Mouse (Mus musculus): Measurements from ENCODE around the gene Vmp1.
A peak's percentile ranks its signal among the peaks of the same experiment; 100 is the strongest.

The Vmp1 gene

DNA sequence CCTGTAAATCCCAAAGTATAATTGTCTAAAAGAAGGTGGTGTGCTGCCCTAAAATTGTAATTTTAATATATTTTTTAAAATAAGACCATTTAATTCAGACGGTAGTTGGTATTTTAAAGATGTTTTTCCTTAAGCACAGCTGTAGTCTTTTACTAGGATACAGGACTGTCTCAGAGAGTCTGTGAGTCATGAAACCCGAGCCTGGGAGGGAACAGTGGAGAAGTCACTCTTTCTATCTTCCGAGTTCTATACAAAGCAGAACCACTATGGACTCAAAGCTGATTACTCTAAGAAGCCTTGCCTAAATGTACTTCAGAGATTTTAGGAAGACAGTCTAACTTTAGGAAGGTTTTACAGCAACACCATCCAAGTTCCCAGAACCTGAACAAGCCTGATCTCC, 81.5 kb downstream of the Vmp1 start:
- DNase-seq (ENCODE audit: low spot score in 2 of 2) = no peak

DNA sequence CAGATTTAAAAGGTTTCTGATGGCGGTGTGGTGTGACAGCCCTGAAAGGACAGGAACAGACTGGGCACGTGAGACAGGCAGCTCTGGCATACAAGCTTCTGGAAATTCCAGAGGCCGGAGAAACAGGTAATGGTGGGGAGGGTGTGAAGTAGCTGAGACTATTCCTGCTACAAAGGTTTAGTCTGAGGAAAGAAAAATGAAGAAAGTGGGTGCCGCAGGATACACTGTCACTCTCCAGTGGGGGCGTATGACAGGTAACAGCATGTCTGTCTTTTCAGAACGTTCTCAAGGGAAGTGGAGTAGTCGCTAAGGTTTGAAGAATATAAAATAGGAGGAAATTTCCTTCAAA, 83.5 kb downstream of the Vmp1 start:
- DNase-seq (ENCODE audit: low spot score in 2 of 2) = no peak

DNA sequence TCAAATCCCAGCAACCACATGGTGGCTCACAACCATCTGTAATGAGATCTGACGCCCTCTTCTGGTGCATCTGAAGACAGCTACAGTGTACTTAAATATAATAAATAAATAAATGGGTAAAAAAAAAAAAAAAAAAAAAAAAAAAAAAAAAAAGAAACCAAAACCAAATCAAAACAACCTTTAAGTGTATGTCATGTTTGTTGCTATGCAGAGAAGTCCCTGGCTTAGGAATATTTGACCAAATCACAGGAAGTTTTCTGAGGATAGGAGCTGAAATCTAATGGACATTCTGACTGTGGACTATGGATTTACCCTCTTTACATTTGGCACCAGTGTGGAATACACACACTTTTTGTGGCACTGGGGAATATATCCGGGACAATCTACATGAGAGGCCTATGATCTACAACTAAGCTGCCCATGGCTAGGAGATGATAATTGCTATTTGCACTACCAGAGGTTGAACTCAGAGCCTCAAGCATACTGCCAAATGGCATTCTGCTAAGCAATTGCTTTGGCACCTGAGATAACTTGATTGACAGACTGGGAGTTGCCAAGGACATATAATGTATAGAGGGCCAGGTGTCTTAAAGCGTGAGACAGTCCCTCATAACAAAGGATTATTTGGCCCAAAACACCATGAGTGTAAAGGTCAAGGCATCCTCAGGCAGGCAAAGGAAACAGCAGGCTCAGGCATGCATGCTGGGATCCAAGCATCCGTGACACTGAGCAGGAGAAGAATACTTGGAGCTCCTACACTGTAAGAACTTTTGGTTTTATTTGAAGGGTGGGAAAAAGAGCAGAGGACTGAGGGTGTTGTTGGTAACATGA, 84.0 kb downstream of the Vmp1 start:
- no peak for DNase-seq (ENCODE audit: low spot score in 2 of 2)

DNA sequence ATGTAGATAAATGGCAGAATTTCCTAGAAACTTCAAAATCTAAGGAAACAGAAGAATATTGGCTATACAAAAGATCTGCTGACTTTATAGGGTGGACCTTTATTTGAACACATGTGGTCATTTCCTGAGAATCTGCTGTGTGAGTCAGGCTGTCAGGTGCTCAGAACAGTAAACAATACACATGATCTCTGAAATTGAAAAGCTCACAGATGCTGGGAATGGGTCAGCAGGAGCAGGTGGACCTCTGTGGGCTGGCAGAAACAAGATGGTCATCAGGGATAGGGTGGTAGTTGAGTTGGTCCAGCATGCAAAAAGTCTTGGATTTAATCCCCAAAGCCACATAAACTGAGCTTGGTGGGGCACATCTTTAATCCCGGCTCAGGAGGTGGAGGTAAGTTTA, 85.1 kb downstream of the Vmp1 start:
- DNase-seq (ENCODE audit: low spot score in 2 of 2) = no peak

DNA sequence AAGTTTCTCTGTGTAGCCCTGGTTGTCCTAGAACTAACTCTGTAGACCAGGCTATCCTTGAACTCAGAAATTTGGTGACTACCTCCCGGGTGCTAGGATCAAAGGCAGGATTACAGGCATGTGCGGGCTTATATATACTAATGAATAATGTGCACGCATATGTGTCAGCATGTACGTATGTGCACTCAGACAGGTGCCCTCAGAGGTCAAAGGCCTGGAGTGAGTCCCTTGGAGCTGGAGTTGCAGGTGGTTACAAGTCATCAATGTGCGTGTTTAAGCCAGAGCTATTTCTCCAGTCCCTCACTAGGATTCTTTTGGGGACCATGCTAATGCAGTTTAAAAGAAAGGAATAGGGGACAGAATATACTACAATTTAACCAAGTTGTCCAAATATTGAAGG, 85.5 kb downstream of the Vmp1 start:
- no peak for DNase-seq (ENCODE audit: low spot score in 2 of 2)

DNA sequence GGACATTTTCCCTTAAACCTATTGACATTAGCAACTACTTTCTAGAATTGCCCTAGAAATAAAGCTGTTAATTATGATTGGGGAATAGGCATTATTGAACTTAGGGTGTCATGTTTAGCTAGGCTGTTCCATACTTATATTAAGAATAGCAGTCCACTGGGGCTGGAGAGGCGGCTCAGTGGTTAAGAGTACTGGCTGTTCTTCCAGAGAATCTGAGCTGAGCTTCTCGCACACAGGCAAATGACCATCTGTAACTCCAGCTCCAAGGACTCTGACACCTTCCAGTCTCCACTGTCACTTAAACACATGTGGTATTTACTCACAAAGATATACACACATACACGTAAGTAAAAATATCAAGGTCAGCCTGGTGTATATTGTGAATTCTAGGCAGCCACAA, 86.7 kb downstream of the Vmp1 start:
- no peak for DNase-seq (ENCODE audit: low spot score in 2 of 2)

DNA sequence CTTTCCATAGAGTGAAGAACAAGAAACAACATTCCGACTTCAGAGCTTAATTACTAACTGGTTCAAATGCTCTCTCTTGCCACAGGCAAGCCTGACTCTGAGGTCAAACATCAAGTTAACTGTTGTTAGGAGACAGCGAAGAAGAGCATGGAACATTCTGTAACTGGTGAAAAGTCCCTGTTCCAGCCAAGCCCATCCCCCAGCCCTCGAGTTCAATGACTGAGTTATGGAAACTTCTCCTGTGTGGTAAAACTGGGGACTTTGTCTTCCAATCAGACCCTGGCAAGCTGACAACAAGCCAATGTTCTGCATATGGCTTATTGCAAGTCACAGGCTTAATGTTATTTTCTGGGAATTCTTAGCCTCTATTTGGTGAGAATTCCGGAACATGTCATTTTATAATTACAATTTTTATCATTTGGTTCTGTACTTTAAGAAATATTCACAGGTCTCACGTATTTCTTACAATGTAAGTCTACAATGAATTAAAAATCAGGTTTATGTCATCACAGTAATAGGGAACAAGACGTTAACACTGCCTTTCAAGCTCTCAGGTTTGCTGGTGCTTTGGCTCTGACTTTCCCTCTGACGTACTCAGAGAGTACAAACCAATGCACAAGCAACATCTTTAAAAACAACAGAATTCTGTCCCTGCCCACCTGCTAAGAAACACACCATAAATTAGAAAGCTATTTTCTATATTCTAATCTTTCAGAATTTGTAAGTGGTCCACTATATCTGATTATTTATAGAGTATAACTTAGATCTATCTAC, 87.3 kb downstream of the Vmp1 start:
- no peak for DNase-seq (ENCODE audit: low spot score in 2 of 2)

DNA sequence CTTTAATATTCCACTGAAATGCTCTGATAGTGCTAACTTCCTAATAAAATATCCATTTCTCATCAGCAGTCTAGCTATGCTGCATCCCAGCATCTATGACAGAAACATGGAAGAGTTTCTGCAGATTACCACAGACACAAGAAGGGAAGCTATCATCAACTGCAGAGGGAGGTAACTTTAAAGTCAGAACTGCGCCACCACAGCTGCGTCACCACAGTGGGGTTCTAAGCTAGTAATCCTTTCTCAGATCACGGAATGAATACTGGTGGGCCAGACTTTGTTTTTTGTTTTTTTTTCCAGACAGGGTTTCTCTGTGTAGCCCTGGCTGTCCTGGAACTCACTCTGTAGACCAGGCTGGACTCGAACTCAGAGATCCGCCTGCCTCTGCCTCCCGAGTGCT, 88.3 kb downstream of the Vmp1 start:
- DNase-seq (ENCODE audit: low spot score in 2 of 2) = no peak

DNA sequence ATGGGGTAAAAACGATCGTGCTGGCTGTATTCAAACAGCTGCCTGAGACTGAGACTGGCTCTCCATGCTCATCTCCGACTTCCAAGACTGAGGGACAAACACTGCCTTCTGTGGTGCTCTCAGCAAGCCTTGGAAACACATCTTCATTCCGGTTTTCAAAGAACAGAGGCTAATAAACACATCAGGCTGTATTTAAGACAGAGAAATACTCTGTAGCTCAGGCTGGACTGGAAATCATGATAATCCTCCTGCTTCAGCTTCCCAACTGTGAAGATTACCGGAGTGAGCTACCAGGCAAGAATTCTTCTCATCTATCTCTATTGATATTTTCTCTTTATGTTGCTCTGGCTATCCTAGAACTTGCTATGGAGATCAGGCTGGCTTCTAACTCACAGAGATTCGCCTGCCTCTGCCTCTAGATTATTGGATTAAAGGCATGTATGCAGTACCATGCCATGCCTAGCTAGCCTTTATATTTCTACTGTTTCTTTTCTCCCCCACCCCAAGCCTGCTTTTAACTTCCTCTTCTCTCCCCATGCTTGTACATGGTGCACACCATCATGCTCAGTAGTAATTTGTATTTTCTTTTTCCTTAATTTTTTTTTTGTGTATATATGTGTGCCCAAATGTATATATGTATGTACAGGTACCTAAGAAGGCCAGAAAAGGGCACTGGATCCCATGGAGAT, 89.3 kb downstream of the Vmp1 start:
- DNase-seq (ENCODE audit: low spot score in 2 of 2) = no peak

DNA sequence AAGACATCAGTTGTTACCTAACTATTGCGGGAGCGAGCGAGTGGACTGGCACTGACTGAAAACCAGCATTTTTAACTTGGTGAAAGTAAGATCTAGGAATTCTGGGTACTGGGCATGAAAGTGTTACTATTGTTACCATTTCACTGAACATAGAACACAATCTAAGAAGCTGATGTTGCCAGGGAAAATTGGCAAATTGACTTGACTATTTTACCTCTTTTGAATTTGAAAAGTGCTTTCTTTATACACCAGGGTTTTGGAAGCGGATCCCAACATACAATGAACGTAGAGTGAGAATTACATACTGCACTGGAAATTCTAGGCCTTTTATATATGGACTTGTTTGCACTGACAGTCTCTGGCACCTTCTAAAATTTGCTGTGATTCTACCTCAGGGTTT, 90.2 kb downstream of the Vmp1 start:
- DNase-seq (ENCODE audit: low spot score in 2 of 2) = no peak

DNA sequence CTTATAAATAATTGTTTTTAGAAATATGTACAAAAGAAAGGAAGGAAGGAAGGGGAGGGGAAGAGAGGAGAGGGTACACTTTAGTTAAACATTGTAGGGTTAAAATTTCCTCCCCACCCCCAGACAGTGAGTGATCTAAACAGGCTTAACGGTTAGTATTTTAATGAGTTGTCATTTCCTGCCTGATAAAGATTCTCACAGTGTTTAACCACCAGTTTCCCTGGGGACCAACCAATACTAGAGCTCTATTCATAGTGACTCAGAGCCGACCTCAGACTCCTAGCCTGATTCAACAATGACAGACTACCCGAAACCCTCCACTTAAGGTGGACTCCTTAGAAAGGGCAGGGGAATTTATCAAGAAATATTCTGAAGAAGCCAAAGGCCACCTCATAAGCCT, 90.6 kb downstream of the Vmp1 start:
- no peak for DNase-seq (ENCODE audit: low spot score in 2 of 2)

DNA sequence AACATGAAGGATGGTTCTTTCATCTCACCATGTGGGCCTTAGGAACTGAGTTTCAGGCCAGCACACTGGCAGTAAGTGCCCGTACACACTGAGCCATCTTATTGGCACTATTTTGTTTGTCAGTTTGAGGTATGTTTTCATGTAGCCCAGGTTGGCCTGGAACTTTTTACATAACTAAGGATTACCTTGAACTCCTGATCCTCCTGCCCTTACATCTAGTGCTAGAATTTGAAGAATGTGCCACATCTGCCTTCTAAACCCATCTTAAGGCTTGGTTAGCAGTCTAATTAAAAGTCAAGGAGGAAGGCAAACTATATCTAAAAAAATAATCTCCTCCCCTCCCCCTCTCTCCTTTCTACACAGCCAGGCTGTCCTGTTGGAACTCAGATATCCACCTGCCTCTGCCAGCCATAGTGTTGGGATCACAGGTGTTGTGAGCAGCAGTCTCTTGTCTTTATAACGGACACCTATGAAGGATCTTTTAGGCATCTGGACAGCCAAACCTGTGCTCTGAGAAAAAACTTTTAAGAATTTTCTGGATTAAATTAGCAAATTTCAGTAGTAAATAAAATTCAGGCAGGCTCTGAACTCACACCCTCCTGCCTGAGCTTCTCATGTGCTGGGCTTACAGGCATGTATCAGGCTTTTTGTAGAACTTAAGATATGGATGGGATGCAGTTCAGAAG, 91.6 kb downstream of the Vmp1 start:
- no peak for DNase-seq (ENCODE audit: low spot score in 2 of 2)

DNA sequence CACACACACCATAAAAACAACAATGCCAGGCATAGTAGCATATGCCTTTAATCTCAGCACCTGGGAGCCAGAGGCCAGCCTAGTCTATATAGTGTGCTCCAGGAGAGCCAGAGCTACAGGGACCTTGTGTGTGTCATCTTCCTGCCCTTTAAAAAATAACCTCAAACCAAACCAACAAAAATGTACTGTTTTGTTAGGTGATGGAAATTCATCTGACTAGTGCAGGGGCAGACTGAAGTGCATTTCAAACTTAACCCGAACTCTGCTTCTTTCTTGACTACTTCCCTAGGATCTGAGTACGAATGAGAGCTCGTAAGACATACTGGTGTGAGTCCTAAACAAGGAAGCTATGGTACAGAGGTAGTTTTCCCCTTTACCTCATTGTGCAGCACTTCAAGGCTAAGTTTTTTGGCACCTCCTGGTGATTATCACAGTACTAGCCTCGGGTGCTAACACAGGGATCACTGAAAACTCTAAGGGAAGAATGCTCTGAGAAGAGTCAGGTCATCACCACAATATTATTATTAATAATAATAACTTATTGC, 92.3 kb downstream of the Vmp1 start:
- no peak for DNase-seq (ENCODE audit: low spot score in 2 of 2)

DNA sequence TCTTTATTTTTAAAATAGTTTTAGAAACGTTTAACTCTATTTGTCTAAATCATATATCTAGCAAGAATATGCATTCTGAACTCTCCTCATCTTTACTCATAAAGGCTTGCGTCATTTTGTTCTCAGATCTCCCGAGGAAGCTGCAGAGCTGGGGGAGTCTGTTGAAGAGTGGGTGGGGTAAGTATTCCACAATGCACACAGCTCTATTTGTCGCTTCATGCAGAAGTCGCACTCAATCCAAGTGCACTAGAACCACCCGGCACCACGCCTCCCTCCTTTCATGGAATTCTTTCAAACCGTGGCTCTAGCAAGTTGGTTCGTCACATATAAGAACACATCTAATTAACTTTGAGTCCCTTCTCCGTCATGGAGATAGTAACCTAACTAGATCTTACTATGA, 93.1 kb downstream of the Vmp1 start:
- no peak for DNase-seq (ENCODE audit: low spot score in 2 of 2)

DNA sequence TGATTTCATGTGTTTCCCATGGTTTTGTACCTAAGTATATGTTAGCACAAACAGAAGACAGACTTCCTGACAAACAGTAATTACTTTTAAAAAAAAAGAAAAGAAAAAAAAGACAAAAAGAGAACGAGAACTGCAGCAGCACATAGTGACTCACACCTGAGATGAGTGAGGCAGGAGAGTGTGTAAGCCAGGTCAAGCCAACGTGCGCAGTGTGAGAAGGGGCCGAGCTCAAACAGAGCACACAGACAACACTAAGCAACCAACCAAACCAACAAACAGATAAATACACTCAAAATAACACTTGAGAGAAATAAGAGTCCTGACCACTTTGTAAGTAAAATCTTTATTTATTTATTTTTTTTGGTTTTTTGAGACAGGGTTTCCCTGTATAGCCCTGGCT, 93.6 kb downstream of the Vmp1 start:
- DNase-seq (ENCODE audit: low spot score in 2 of 2) = no peak

DNA sequence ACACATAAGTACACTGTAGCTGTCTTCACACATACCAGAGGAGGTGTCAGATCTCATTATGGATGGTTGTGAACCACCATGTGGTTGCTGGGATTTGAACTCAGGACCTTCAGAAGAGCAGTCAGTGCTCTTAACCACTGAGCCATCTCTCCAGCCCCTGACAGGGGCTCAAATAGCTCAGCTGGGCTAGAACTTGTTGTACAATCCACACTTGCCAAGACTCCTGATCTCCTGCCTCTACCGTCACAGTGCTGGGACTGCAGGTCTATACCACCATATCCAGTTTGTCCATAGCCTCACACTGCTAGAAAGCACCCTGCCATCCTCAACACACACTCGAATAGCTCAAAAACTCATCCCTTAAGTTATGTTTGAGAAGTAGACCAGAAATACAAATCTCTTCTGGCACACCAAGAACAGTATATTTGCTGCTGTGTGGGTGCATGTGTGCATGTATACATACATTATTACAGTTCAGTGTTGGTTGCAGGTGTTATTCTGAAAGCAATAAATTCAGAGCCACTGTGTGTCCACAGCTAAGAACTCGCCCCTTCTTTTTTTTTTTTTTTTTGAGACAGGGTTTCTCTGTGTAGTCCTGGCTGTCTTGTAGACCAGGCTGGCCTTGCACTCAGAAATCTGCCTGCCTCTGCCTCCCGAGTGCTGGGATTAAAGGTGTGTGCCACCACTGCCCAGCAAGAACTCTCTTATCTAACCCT, 94.9 kb downstream of the Vmp1 start:
- no peak for DNase-seq (ENCODE audit: low spot score in 2 of 2)

DNA sequence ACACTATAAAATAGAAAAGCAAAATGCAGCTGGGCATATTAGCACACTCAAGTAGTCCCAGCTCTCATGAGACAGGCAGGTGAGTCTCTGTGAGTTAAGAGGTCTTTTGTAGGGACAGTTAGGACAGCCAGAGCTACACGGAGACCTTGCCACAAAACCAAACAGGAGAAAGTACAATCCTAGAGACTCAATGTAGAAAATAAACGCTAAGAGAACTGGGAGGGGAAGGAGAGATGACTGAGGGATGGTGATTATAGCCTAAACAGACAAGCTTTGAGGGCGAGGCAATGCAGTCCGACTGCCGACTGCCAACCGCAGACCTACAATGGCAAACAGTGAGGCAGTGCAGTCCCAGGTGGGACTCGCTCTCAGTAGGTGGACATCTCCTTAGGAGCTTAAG, 95.8 kb downstream of the Vmp1 start:
- no peak for DNase-seq (ENCODE audit: low spot score in 2 of 2)

DNA sequence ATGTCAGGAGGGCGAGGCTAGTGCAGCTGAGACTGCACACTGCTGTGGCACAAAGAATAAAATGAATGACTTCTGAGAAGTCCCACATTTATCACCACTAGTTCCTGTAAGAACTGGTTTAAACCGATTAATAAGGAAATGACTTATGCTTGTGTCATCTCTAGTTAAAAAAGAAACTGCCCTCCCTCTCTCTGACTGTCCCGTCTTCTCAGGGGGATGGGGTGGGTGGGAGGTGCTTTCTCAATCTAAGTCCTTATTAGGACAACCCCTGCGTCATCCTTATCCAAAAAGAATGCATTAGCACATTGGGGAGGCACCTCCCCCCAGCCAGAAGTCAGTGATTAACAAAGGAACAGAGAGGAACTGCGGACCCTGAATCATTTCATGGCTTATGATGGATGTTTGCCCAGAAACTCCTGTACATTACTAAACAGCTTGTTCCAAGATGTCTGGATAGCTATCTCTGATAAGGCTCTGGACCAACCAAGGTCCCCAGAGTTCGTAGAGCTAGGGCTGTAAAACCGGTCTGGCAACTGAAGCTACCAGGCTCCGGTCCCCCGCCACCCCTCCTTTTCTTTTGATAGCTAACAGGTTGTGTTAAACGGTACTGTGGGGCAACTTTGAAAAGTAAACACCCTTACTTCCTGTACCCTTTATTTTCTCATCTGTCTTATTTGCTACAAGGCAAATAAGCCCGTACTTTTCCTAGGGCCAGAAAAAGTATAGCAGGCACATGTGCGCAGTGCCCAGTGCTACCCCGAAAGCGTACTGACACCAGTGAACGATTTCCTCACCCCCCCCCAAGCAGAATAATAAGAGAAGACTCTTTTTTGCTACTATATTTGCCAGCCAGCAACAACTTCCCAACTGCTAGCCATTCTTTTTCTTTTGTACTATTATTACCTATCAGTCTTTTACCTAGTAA, 96.5 kb downstream of the Vmp1 start:
- peak; percentile 50 to 57 for DNase-seq (ENCODE audit: low spot score in 2 of 2)

DNA sequence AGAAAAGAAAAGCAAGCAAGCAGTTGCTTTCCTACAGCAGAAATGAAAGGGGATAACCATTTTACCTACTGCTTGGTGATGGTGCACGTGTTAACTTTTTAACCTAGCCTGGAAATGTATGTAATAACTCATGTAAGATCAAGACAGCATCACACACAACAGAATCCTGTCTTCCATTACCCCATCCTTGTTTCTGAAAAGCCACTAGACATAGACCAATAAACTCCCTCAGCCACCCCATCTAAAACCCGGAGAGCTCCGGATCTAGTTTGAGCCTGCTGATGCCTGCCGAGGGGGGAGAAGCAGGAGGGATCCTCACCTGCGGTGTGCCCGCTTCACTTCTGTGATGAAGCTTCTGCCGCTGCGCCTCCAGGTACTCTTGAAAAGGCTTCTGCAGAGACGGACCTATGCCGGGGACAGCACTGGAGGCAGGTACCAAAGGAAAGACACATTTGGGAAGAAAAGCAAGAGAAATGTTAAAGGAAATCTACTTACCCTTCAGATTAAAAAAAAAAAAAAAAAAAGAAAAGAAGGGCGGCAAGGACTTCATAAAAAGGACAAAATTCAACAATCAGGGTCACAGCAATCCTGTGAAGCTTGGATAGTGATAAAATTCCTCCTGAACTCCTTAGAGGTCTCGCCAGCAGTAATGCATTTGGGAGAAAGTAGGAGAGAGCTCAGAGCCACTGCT, 97.3 kb downstream of the Vmp1 start:
- peak; percentile 60 to 66 for DNase-seq (ENCODE audit: low spot score in 2 of 2)

DNA sequence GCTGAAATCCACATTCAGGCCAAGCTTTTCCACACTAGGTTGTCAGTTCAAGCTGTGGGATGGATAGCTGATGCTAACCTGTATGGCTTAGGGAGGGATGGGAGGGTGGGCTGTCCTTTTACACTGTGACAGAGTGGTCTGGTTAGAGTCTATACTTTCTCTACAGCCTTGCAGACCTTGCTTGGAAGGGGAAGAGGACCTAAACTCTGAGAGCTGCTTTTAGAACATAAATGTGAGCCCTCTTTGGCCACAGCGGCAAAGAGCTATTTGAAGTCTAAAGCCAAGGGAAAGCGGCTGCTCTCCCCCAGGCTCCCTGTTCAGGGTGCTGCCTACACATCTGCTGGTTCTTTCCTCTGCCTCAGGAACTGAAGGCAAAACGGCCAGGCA, 98.0 kb downstream of the Vmp1 start:
- peak in 1 of 2 experiments; percentile 33 for DNase-seq (ENCODE audit: low spot score in 2 of 2)

All from spleen, postnatal 10 days (tissue).